8 mouse cellular contexts compared by ENCODE assay signal in the genomic region with DNA sequence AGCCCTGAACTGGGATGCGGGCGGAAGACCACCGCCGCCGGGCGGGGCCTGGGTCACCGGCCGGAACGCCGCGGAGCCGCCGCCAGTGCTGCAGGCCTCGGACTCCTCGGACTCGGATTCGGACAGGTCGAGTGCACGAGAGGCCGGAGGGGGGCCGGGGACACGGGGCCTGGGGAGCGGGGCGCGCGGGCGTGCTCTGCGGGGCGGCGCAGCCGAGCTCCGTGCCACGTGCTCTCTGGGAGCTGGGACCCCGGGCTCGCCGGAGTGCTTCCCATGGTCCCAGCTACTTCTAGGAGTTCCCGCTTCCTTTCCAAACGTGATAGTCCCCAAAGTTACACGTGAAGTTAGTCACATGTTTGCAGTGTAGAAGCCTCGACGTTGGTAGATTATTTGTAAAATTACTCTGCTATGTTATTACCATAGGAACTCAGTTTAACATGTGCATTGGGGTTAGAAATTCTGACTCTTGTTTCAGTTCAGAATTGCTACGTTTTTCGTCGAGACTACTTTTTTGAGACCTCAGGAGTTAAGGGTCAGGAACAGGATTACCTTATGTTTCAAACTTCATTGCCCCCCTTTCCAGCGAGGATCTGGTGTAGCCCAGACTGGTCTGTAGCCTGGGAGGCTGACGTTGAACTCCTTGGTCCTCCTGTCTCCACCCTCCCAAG. TPM values are rescaled to one million over a fixed set of nuclear protein-coding genes. Genes with fewer than 3 reads are reported as not detected.
DNase-seq lines count a peak whose midpoint lies in the region; ATAC-seq and TF ChIP-seq lines count a peak whose summit lies in the region.

No protein-coding gene starts in this region.

- H3K9me3 ChIP-seq in forebrain, embryonic 10.5 days, result no peaks in the 10 kb centered on the region

- no peak for TF ChIP-seq CTCF in bone marrow macrophage, adult 2 months (IDR thresholded peaks at IDR 0.05; ENCODE audit: low read depth, low read length)
- TF ChIP-seq CTCF in small intestine, adult 2 months (IDR thresholded peaks at IDR 0.05; ENCODE audit: extremely low read depth, insufficient read length, insufficient replicate concordance, low read depth, low read length), result no peak

- ATAC-seq in monocyte, adult 5-6 weeks (replicated peaks; ENCODE audit: insufficient number of reproducible peaks, low FRiP score, low TSS enrichment, poor library complexity, severe bottlenecking), result no peak

- peaks cover 16% of the 10 kb centered on the region for H3K4me1 ChIP-seq in bone marrow macrophage, adult 2 months (ENCODE audit: control insufficient read depth, insufficient read depth, low read length)
- H3K4me1 ChIP-seq in forebrain, embryonic 10.5 days, result peaks cover 19% of the 10 kb centered on the region
- peaks cover 4% of the 10 kb centered on the region; the same call in 1 of the 2 replicates for H3K4me1 ChIP-seq in small intestine, adult 2 months (ENCODE audit: control insufficient read depth, insufficient read depth, insufficient read length, low read length)

- DNase-seq in MEL-GATA-1-ER (ENCODE audit: extremely low read depth, low read depth), result peak; percentile 19
- peak; percentile 56 for DNase-seq in forebrain, embryonic 10.5 days (ENCODE audit: extremely low spot score, low spot score)
- DNase-seq in heart, postnatal 25 days (ENCODE audit: low spot score), result peak; percentile 2
- peak; percentile 60 to 71 for DNase-seq in kidney, postnatal 4 days

- no peak for TF ChIP-seq POLR2A in bone marrow macrophage, adult 2 months (IDR thresholded peaks at IDR 0.05; ENCODE audit: borderline replicate concordance, low read depth, low read length)
- no peak for TF ChIP-seq POLR2A in small intestine, adult 2 months (IDR thresholded peaks at IDR 0.05; ENCODE audit: low read depth, low read length)

- WGBS in forebrain, embryonic 10.5 days, result under 1% methylated on average over 46 of the region's 46 CpGs
- 2% methylated on average over 46 of the region's 46 CpGs for WGBS in macrophage (ENCODE audit: missing documents)
- WGBS in small intestine, adult 2 months, result 1% methylated on average over 46 of the region's 46 CpGs

- intact Hi-C loops in heart, postnatal 25 days (cut with DNase I), result loop anchor here (10.0 kb wide), 1 partner anchor 376 kb away; a partner anchor contains a TSS

- peaks cover 5% of the 10 kb centered on the region; the same call in 1 of the 2 replicates for H3K79me2 ChIP-seq in macrophage (ENCODE audit: inconsistent target)

- peak overlapping the region; percentile 6; the same call in 1 of the 2 replicates for H3K27ac ChIP-seq in bone marrow macrophage, adult 2 months (ENCODE audit: insufficient read depth, low read depth, low read length)
- peak overlapping the region; percentile 93 for H3K27ac ChIP-seq in forebrain, embryonic 10.5 days
- no peak overlapping the region for H3K27ac ChIP-seq in macrophage
- H3K27ac ChIP-seq in small intestine, adult 2 months (ENCODE audit: insufficient read depth, low read depth, low read length), result no peak overlapping the region

- peaks cover 32% of the 10 kb centered on the region for H3K36me3 ChIP-seq in forebrain, embryonic 10.5 days (replicated peaks)
- H3K36me3 ChIP-seq in macrophage (ENCODE audit: inconsistent target), result no peaks in the 10 kb centered on the region
- H3K36me3 ChIP-seq in small intestine, adult 2 months (ENCODE audit: control insufficient read depth, insufficient read depth, low read length), result no peaks in the 10 kb centered on the region

- peak overlapping the region; percentile 78 for H3K4me3 ChIP-seq in bone marrow macrophage, adult 2 months (ENCODE audit: insufficient read depth, low read length)
- H3K4me3 ChIP-seq in forebrain, embryonic 10.5 days, result peak overlapping the region; percentile 83
- peak overlapping the region; percentile 8; the same call in 1 of the 2 replicates for H3K4me3 ChIP-seq in macrophage (ENCODE audit: inconsistent target)
- peak overlapping the region; percentile 93 for H3K4me3 ChIP-seq in small intestine, adult 2 months (ENCODE audit: low read depth, low read length)

- no peaks in the 10 kb centered on the region for H3K27me3 ChIP-seq in forebrain, embryonic 10.5 days (ENCODE audit: poor library complexity, severe bottlenecking)
- no peaks in the 10 kb centered on the region for H3K27me3 ChIP-seq in small intestine, adult 2 months (ENCODE audit: control insufficient read depth, insufficient read depth, low read length)

RNA-seq across cellular contexts. Expression of a gene that starts 1.0 kb away (rescaled TPM):
- polyA plus RNA-seq in bone marrow macrophage, adult 2 months (2012; ENCODE audit: insufficient read depth, insufficient read length, missing spikeins), result 8.9 and 10.4 TPM in 2 replicates
- polyA plus RNA-seq in forebrain, embryonic 10.5 days (2016; fragmentation: Nextera tagmentation; extraction: Ambion mirVana), result 4.2 TPM in 2 replicates
- 1 to 10 TPM; 4.0 to 5.0 TPM for total RNA-seq in heart, postnatal 25 days (2021)
- total RNA-seq in macrophage (2018; cell fraction: chromatin; rRNA removed), result 1 to 10 TPM; 1.3 to 7.3 (median 4.0) TPM
- 10 to 100 TPM in 15 of 26 experiments, 1 to 10 TPM in 11; 7.8 to 14.8 (median 10.5) TPM for total RNA-seq in macrophage (2018; cell fraction: cytosol; rRNA removed)
- 10 to 100 TPM in 3 of 26 experiments, 1 to 10 TPM in 23; 3.2 to 12.4 (median 6.1) TPM for total RNA-seq in macrophage (2018; cell fraction: nucleus; rRNA removed)
- 6.9 to 15.4 TPM (median 13.4 TPM) in 3 replicates for polyA plus RNA-seq in macrophage (2018)
- 1.8 and 2.1 TPM in 2 replicates for polyA plus RNA-seq in small intestine, adult 2 months (2012; rRNA removed)
- total RNA-seq in monocyte, adult 5-6 weeks (2017), result 2.6 to 5.1 TPM (median 2.9 TPM) in 3 replicates

Comparison
In these comparisons a context has a peak if more than half of its experiments do, and no peak if none do; other contexts are left out.
1. DNase-seq: peak in every context shown above with its lines; median percentile 66 in kidney, postnatal 4 days; 56 in forebrain, embryonic 10.5 days; 19 in MEL-GATA-1-ER; 2 in heart, postnatal 25 days.
2. H3K27ac ChIP-seq: peak in bone marrow macrophage, adult 2 months (single experiment) and forebrain, embryonic 10.5 days (single experiment); none in macrophage (single experiment) and small intestine, adult 2 months (single experiment).
3. H3K4me3 ChIP-seq: peak in every context shown above with its lines; median percentile 93 in small intestine, adult 2 months; 83 in forebrain, embryonic 10.5 days; 78 in bone marrow macrophage, adult 2 months; 8 in macrophage.